Mouse (Mus musculus): ENCODE data around the gene Exd1.

- no peak for TF ChIP-seq CTCF (conservative IDR thresholded peaks at IDR 0.05; ENCODE audit: insufficient read depth, insufficient read length, low read depth, low read length)
- no peak for TF ChIP-seq POLR2A (IDR thresholded peaks at IDR 0.05; ENCODE audit: low read depth, low read length)
These were observed 51.3 kb downstream of the Exd1 start for GRCm38 (mm10) chr2:119496082-119496481.

Data from kidney, adult 2 months (tissue).